Mouse (Mus musculus) erythroblast, adult 5-6 weeks (primary cell): ENCODE measurements around the gene Fgf18. TPM values are rescaled to one million over a fixed set of nuclear protein-coding genes. Genes with fewer than 3 reads are reported as not detected.
A peak's percentile ranks its signal among the peaks of the same experiment; 100 is the strongest.

Source experiments
- ATAC-seq: replicated peaks from 2 replicates; pipeline ENCODE4 v1.8.0; 2016; ENCODE audit warnings: moderate number of reproducible peaks, mild to moderate bottlenecking, moderate TSS enrichment, inconsistent platforms; ENCODE audit not compliant: poor library complexity, low FRiP score, severe bottlenecking
- total RNA-seq, 2 experiments: library from RNA; stranded (forward) in 1 of 2; stranded (reverse) in 1 of 2; fragments of 150-400 nt in 1 of 2; fragments of 200-764, 138-1000 nt in 1 of 2; gene quantifications; 2 replicates each; pipeline versions ENCODE4 v1.2.3 to v1.2.4; 2015 to 2017; ENCODE audit warnings: low replicate concordance in 2 of 2

The Fgf18 gene
- total RNA-seq (2015; ENCODE audit: low replicate concordance), result not detected in 2 replicates
- total RNA-seq (2017; ENCODE audit: low replicate concordance), result not detected in 2 replicates

- ATAC-seq, result no peak
These were observed at the start of gene Fgf18 for GRCm38 (mm10) chr11:33147171-33147571. Gene Fgf18 (minus strand): TSS chr11:33147400.

- no peak for ATAC-seq
These were observed 49.4 kb upstream of the Fgf18 start for GRCm38 (mm10) chr11:33196447-33197132.

- ATAC-seq, result no peak
These were observed 48.6 kb upstream of the Fgf18 start for GRCm38 (mm10) chr11:33195531-33196446.

- ATAC-seq, result no peak
These were observed 47.9 kb upstream of the Fgf18 start for GRCm38 (mm10) chr11:33195061-33195460.

GRCm38 (mm10) chr11:33193695-33194094 lies 46.5 kb upstream of the Fgf18 start:
- ATAC-seq, result no peak

- no peak for ATAC-seq
These were observed 34.6 kb upstream of the Fgf18 start for GRCm38 (mm10) chr11:33181804-33182203.

- no peak for ATAC-seq
These were observed 33.5 kb upstream of the Fgf18 start for GRCm38 (mm10) chr11:33180701-33181116.

- ATAC-seq, result no peak
These were observed 32.6 kb upstream of the Fgf18 start for GRCm38 (mm10) chr11:33179802-33180201.

GRCm38 (mm10) chr11:33176525-33177245 lies 29.5 kb upstream of the Fgf18 start:
- ATAC-seq, result no peak

GRCm38 (mm10) chr11:33175768-33176167 lies 28.6 kb upstream of the Fgf18 start:
- ATAC-seq, result no peak

- ATAC-seq, result no peak
These were observed 23.3 kb upstream of the Fgf18 start for GRCm38 (mm10) chr11:33170489-33170888.

- ATAC-seq, result peak; percentile 98
These were observed 15.9 kb upstream of the Fgf18 start, which contains the start of gene Npm1 for GRCm38 (mm10) chr11:33162998-33163506. Gene Npm1 (minus strand): TSS chr11:33163206.

GRCm38 (mm10) chr11:33162211-33162997 lies 15.2 kb upstream of the Fgf18 start:
- peak; percentile 36 for ATAC-seq

- ATAC-seq, result no peak
These were observed 12.5 kb upstream of the Fgf18 start for GRCm38 (mm10) chr11:33159741-33160140.

GRCm38 (mm10) chr11:33157453-33158196 lies 10.4 kb upstream of the Fgf18 start:
- no peak for ATAC-seq

GRCm38 (mm10) chr11:33156436-33157015 lies 9.3 kb upstream of the Fgf18 start:
- ATAC-seq, result no peak

- ATAC-seq, result no peak
These were observed 7.3 kb upstream of the Fgf18 start for GRCm38 (mm10) chr11:33154459-33154858.

GRCm38 (mm10) chr11:33152997-33153396 lies 5.8 kb upstream of the Fgf18 start:
- ATAC-seq, result no peak
